Mouse (Mus musculus) naive thymus-derived CD4-positive, alpha-beta T cell, adult 5 months (primary cell): Measurements from ENCODE around the gene Stac. TPM values are rescaled to one million over a fixed set of nuclear protein-coding genes. Genes with fewer than 3 reads are reported as not detected.

Experiments used
- polyA plus RNA-seq: library from polyadenylated mRNA; unstranded; fragments of 100-300 nt; shearing (Covaris generic); gene quantifications from one replicate; pipeline ENCODE4 v1.2.1, GENCODE M21; 2017

The Stac gene
- polyA plus RNA-seq: not detected

DNA sequence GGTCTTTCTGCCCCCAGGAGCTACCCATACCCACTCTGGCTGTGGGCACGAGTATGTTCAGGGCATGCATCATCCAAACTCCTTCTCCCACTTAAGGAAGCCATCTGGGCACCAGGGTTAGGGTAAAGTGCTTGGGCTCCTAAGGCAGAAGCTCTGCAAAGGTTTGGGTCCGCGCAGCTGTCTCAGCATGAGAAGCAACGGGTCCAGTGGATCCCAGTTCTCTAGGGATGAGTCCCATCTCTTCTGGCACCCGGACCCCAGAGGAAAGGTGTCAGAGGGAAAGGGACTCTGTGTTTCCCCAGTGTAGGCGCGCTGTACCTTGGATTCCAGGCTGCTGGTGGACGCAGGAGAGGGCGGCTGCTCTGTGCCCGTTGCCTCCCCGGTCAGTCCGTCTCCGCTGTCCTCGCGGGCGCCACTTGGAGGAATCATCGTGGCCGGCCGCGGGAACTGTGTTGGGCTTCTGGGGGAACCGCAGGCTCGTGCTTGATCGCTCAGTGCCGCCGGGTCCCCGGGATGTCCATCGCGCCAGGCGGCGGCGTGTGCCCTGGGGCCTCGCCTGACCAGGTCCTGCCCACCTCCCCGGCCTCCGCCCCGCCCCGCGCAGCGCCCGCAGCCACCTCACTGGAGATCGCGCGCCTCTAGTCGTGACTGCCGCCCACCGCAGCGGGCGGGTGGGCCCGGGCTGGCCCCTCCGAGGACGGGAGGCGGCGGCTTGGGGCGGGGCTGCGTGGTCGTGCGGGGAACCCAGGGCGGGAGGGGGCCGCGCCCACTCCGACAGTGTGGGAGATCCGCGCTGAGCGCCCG is at the start of gene Stac:
Gene Stac, minus strand, starts transcription at position 669 of the 804 bp plus-strand sequence.

